Mouse (Mus musculus) right cerebral cortex, postnatal 36 days (tissue): ENCODE measurements around the gene Pprc1.
A peak's percentile ranks its signal among the peaks of the same experiment; 100 is the strongest.

ENCODE experiments used
- DNase-seq, 2 experiments: peaks; one replicate each; pipeline ENCODE4 v3.0.0; 2022; ENCODE audit warnings: low spot score in 2 of 2, mixed read lengths in 1 of 2

Pprc1 gene

GRCm38 (mm10) chr19:46033911-46034310 is 10.8 kb upstream of the Pprc1 start:
- DNase-seq: no peak

- no peak for DNase-seq
These were observed 8.7 kb upstream of the Pprc1 start for GRCm38 (mm10) chr19:46035971-46036370.

DNA sequence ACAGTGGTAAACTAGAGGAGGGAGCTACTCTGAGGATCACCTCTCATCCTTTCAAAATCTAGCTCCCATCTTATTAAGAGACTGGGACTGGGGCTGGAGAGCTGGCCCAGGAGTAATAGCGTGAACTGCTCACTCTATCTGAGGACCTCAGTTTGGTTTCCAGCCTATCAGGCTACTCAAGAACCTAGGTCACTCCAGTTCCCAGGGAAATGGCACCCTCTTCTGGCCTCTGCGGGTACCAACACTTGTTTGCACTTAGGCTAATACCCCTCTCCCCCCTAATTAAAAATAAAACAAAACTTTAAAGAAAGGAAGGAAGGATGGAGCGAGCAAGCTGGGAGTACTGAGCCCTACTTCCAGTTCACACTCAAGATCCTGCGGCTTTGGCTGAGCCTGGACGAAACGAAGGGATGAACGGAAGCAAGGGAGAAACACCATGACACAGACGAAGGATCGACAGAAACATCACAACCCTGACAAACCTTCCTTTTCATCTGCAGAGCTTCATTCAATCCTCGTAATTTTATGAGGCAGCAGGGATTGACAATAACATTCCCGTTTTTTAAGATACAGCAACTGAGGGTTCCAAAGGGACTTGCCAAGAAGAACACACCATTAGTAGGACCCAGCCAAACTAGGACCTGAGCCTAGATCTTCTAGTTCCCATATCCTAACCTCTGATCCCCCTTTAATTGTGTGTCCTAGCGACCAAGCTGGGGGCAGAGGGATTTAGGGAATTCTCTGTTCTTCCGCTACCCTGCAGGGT is 8.0 kb upstream of the Pprc1 start:
- DNase-seq: no peak

DNA sequence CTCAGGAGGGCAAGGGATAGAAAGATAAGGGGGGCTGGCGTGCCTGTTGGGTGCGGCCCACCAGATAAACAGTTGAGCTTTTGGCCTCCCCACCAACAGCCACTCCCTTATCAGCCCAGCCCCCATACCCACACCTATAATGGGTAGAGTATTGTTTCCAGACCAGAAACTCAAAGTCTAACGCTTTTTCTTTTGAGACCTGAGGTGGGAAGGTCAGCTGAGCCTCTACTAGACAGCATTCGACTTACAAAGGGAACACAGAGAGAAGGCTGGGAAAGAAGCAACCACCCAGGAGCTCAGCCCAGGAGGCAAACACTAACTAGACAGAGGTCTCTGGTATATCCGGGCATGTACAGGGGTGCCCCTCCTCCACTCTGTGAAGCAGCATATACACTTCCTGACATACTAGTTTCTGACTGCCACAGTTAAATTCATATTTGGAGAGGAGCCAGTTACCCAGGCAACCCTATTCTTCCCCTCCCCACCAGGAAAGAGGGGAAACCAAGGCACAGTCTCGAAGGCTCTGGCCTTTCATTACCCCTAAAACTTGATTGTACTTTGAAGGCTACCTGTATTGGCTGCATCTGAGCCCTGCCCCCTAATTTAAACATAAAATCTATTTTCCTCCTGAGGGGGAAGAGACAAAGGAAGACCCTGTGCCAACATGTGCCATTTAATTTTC is 7.3 kb upstream of the Pprc1 start:
- DNase-seq: no peak

GRCm38 (mm10) chr19:46037925-46038850 is 6.5 kb upstream of the Pprc1 start:
- DNase-seq: no peak

DNA sequence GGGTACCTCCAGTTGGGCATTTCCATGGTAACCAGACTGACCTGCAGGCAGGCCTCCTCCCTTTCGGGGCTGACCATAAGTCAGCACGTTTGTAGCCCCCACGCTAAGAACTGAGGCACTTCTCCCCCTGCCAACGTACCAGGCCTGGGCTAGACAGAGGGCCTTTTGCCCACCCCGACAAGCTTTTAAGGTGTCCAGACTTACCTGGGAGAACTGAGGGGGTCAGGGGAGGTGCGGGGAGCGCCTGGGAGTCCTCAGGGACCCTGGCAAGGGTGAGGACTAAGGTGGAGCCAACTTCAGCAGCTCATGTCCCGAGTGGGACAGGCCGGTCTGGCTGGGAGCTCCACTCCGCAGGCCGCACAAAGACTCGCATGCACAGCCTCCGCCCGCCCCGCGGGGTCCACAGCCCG is 5.8 kb upstream of the Pprc1 start:
- no peak for DNase-seq

DNA sequence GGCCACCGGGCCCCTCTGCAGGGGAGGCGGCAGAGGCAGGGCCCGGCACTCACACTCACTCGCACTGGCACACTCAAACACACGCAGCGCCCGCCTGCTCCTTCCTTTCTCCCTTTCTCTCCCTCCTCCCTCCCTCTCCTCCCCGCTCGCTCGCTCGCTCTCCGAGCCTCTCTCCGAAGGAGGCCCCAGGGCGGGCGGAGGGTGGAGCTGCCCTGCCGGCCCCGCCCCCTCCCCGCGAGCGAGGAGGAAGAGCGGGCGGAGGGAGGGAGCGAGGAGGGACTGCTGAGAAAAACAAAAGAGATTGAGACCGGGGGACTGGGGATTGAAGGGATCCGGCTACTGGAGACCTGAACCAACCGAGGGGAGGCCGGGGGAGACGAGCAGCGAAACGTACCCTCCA is 5.2 kb upstream of the Pprc1 start:
- peak; percentile 76 to 78 for DNase-seq

- no peak for DNase-seq
These were observed 4.4 kb upstream of the Pprc1 start for GRCm38 (mm10) chr19:46040149-46040902.

- no peak for DNase-seq
These were observed 3.3 kb upstream of the Pprc1 start for GRCm38 (mm10) chr19:46041299-46041932.

DNA sequence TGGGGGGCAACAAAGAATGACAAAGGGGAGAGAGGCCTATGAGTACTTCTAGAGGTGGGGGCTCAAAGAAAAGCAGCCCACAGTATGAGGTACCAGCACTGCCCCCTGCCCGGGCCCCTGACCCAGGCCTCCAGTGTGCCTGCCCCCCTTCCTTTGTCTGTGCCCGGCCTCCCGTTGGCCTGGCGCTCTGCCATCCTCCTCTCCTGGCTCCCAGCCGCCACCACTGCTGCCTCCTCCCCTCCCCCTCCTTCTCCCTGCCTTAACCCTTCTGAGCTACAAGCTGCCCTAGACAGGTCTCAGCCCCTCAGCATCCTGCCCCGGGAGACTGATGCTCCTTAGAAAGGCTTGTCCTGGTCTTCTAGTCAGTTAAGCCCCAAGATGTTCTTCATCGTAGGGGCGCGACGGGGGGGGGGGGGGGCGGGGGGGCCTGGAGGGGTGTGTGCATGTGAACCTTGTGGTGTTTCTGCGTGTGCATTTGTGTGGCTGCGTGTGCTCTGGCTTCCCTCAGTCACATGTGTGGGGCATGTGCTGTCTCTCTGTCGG is 2.7 kb upstream of the Pprc1 start:
- DNase-seq: peak; percentile 67 to 73

DNA sequence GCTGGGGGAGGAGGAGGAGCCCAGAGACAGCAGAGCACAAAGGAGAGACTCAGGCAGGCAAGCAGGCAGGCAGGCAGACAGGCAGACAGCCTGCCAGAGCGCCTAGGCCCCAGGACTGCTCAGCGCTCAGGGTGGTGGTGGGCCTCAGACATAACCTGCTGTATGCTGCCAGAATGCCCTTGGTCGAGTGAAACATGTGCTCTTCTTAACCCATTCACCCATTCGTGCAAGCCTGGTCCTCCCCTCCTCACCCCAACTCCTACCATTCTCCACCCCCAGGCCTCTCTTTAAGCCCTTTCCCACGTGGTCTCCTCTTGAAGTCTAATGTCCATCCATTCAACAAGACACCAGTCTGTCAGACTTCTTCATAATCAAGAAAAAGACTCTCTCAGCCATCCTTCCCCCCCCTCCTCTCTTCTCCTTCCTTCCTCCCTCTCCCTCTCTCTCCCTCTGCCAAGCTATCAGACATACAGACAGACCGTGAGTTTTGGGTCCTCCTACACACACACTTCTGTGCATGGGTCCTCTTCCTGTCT is 2.1 kb upstream of the Pprc1 start:
- peak; percentile 62 to 63 for DNase-seq

DNA sequence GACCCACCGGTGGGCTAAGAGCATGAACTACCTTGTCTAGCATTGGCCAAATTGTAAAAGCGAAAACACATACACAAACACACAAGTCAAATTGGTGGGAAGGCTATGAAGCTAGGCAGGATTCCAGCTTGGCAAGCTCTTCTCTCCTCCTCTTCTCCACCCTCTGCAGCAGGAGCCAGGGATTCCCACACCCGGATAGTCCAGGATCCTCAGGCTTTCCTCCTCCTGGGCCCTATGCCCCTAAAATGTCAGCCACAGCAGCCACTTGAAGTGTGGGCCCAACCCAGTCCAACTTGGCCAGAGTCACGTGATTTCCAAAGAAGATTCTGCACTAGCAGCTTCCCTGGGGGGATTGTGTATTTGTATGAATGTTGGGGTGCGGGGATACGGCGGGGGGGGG is 1.3 kb upstream of the Pprc1 start:
- no peak for DNase-seq

- peak; percentile 80 to 81 for DNase-seq
These were observed 458 bp downstream of the Pprc1 start, which contains the start of gene Ldb1 for GRCm38 (mm10) chr19:46044993-46045695. Ldb1 (minus strand) TSS chr19:46045214.

DNA sequence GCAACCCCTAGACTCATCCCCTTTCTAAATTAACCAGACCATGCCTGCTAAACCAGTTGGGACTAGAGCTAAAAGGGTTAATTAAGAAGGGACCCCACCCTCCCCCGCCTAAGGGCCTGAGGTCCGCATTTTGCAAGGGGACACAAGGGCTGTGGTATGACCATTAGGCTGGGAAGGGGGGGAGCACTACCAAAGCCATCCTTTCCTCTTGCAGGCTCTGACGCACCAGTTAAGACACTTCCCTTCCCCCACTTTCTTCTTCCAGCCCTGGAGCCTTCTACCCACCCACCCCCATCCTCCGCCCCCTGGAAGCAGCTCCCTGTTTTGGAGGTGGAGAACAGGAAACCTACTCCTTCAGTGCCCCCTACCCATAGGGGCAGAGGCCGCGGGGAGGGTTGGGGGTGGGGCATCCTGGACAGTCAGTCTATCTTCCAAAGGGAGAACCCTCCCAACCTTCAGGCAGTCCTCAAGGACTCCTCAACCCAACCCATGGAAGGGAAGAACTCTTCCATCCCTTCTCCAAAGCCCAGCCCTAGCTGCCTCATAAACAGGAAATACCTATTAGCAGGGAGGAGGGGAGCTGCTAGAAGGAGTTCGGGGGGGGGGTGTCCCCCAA is 1.1 kb downstream of the Pprc1 start:
- DNase-seq: peak in 1 of 2 experiments; percentile 54

- DNase-seq: no peak
These were observed 1.9 kb downstream of the Pprc1 start for GRCm38 (mm10) chr19:46046621-46047025.

- no peak for DNase-seq
These were observed 2.7 kb downstream of the Pprc1 start for GRCm38 (mm10) chr19:46047426-46047825.

- DNase-seq: no peak
These were observed 4.4 kb downstream of the Pprc1 start for GRCm38 (mm10) chr19:46049129-46049528.

GRCm38 (mm10) chr19:46050462-46050861 is 5.8 kb downstream of the Pprc1 start:
- no peak for DNase-seq

DNA sequence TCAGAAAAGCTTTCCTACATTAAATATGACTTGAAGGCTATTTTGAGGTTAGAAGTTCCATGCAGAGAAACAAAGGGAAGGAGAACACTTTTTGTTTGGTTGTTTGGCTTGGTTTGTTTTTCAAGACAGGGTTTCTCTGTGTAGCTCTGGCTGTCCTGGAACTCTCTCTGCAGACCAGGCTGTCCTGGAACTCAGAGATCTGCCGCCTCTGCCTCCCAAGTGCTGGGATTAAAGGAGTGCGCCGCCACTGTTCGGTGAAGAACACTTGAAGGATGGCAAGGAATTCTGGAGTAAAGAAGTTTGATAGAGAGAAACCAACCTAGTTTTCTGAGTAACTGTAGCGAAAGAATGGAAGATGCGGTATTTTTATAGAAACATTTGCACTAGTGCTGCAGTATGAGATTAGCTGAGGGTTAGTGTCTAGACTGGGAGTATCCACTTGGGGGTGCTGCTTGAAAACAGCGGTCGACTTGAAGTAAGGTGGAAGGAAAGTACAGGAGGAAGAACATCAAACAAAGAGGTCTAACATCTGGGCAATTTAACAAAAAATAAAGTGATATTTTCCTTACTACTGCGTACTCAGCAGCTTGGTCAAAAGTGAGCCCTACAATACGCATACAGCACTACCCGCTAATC is 11.2 kb downstream of the Pprc1 start:
- no peak for DNase-seq
